Mouse (Mus musculus) brain, embryonic 14.5 days (tissue): ENCODE data around the gene Myo15b.

Source experiments
- CTCF ChIP-seq: fragments of 200-500 bp; IDR thresholded peaks from 2 replicates; pipeline ENCODE4 v1.5.1; 2012; ENCODE audit warnings: inconsistent platforms, mild to moderate bottlenecking, moderate library complexity, borderline replicate concordance; ENCODE audit not compliant: insufficient read depth, insufficient read length; ENCODE audit errors: extremely low read depth
- POLR2A ChIP-seq: fragments of 200-500 bp; IDR thresholded peaks from 2 replicates; pipeline ENCODE4 v1.6.1; 2012; ENCODE audit warnings: mild to moderate bottlenecking, inconsistent platforms, borderline replicate concordance; ENCODE audit not compliant: poor library complexity, insufficient read depth, insufficient read length, severe bottlenecking; ENCODE audit errors: extremely low read depth

- TF ChIP-seq POLR2A (no peak), CTCF (no peak)
Measured at GRCm38 (mm10) chr11:115841961-115842550, 16.1 kb upstream of the Myo15b start.
